Mouse (Mus musculus) heart, postnatal 25 days (tissue): ENCODE data around the gene Ffar4. TPM values are rescaled to one million over a fixed set of nuclear protein-coding genes. Genes with fewer than 3 reads are reported as not detected.

Experiments
- DNase-seq: peaks from one replicate; pipeline ENCODE4 v3.0.0; 2022; ENCODE audit warnings: low spot score
- intact Hi-C: fragments of 180-260 bp; cut with DNase I; formaldehyde crosslinking; loops from one replicate; pipeline ENCODE4 v1.15.1; 2025
- total RNA-seq, 2 experiments: library from RNA; stranded (reverse); gene quantifications; 2 replicates each; pipeline ENCODE4 v1.2.3; 2021

Gene Ffar4
- total RNA-seq, 2 experiments from 2014 or later = 0.20 TPM; not detected in 1

GRCm38 (mm10) chr19:38161648-38162354 is 64.9 kb downstream of the Ffar4 start:
- DNase-seq = no peak
- intact Hi-C loops = no loop called here

Other genes starting within 250 kb of the Ffar4 start
- 10 to 100 TPM in 1 of 2 experiments, 1 to 10 TPM in 1; 9.5 to 10.3 TPM for gene Myof, start 53.5 kb upstream of the Ffar4 start, total RNA-seq
- under 1 TPM; 0.50 to 0.78 TPM for gene Cep55, start 42.1 kb upstream of the Ffar4 start, total RNA-seq
- gene Rbp4, start 28.2 kb downstream of the Ffar4 start, total RNA-seq = 1 to 10 TPM; 2.1 to 2.6 TPM
- gene Pde6c, start 35.7 kb downstream of the Ffar4 start, total RNA-seq = not detected
- gene Fra10ac1, start 127.1 kb downstream of the Ffar4 start, total RNA-seq = 10 to 100 TPM; 12.3 to 12.4 TPM
- gene Lgi1, start 167.5 kb downstream of the Ffar4 start, total RNA-seq = 1 to 10 TPM; 2.9 to 5.0 TPM